Mouse (Mus musculus) midbrain, embryonic 11.5 days (tissue): Measurements from ENCODE around the gene Pprc1. TPM values are rescaled to one million over a fixed set of nuclear protein-coding genes. Genes with fewer than 3 reads are reported as not detected.

Experiments used
- ATAC-seq: fragments of 200-750 bp; cut with Nextera tagmentation; 2 replicates; pipeline ENCODE4 v1.8.0; 2017; ENCODE audit warnings: moderate TSS enrichment, moderate library complexity; ENCODE audit not compliant: low FRiP score
- DNase-seq: peaks from one replicate; pipeline ENCODE4 v3.0.0; 2015; ENCODE audit warnings: low spot score; ENCODE audit errors: missing footprints
- H3K27ac ChIP-seq: fragments of 300-500 bp; sonication (generic); 2 replicates; pipeline ENCODE4 v1.5.1; 2014; ENCODE audit warnings: low read depth, low read length
- H3K27me3 ChIP-seq: fragments of 300-500 bp; sonication (generic); 2 replicates; pipeline ENCODE4 v1.6.1; 2014; ENCODE audit warnings: mild to moderate bottlenecking, low read length, moderate library complexity, mixed read lengths; ENCODE audit not compliant: control insufficient read depth, insufficient read depth
- H3K36me3 ChIP-seq: fragments of 300-500 bp; sonication (generic); 2 replicates; pipeline ENCODE4 v1.6.1; 2014; ENCODE audit warnings: mild to moderate bottlenecking, low read length, moderate library complexity, mixed read lengths; ENCODE audit not compliant: control insufficient read depth, insufficient read depth
- H3K4me1 ChIP-seq: fragments of 300-500 bp; sonication (generic); 2 replicates; pipeline ENCODE4 v1.6.1; 2014; ENCODE audit warnings: low read length; ENCODE audit not compliant: control insufficient read depth, insufficient read depth
- H3K4me2 ChIP-seq: fragments of 300-500 bp; sonication (generic); 2 replicates; pipeline ENCODE4 v1.6.1; 2014; ENCODE audit warnings: mild to moderate bottlenecking, moderate library complexity
- H3K4me3 ChIP-seq: fragments of 300-500 bp; sonication (generic); 2 replicates; pipeline ENCODE4 v1.5.1; 2014; ENCODE audit warnings: low read depth, low read length
- H3K9ac ChIP-seq: fragments of 300-500 bp; sonication (generic); 2 replicates; pipeline ENCODE4 v1.6.1; 2014; ENCODE audit warnings: low read length
- H3K9me3 ChIP-seq: fragments of 300-500 bp; sonication (generic); 2 replicates; pipeline ENCODE4 v1.6.1; 2016; ENCODE audit warnings: low read length; ENCODE audit not compliant: control insufficient read depth
- WGBS: fragments of 180-500 bp; shearing (Covaris S2); extraction: QIAGEN DNeasy Blood & Tissue Kit; methylation state at CpG from one replicate; pipeline ENCODE4 v1.1.7; 2014; 5-methylcytosine and 5-hydroxymethylcytosine counted together
- polyA plus RNA-seq: library from polyadenylated mRNA; unstranded; fragments of >200 nt; fragmentation: Nextera tagmentation; extraction: Ambion mirVana; gene quantifications from 2 replicates; pipeline ENCODE4 v1.2.1, GENCODE M21; 2014

Pprc1 gene
- polyA plus RNA-seq, 1 experiment from 2014 or later: 48.5 TPM

GRCm38 (mm10) chr19:46068054-46068453 lies 23.4 kb downstream of the Pprc1 start:
- ATAC-seq: no peak
- H3K36me3 ChIP-seq: peaks cover 39% of the 10 kb centered on the region
- no peak for DNase-seq
- no peaks in the 10 kb centered on the region for H3K4me1 ChIP-seq
- H3K9ac ChIP-seq: no peak overlapping the region
- H3K27ac ChIP-seq: no peak overlapping the region
- H3K9me3 ChIP-seq: no peaks in the 10 kb centered on the region
- no peaks in the 10 kb centered on the region for H3K27me3 ChIP-seq
- H3K4me2 ChIP-seq: no peak overlapping the region
- no peak overlapping the region for H3K4me3 ChIP-seq
- 84% methylated on average over 10 of the region's 10 CpGs for WGBS

GRCm38 (mm10) chr19:46073285-46073684 lies 28.6 kb downstream of the Pprc1 start:
- H3K27me3 ChIP-seq: no peaks in the 10 kb centered on the region
- no peaks in the 10 kb centered on the region for H3K9me3 ChIP-seq
- 92% methylated on average over 7 of the region's 7 CpGs for WGBS
- H3K27ac ChIP-seq: no peak overlapping the region
- no peak for DNase-seq
- no peak overlapping the region for H3K4me3 ChIP-seq
- peaks cover 12% of the 10 kb centered on the region for H3K4me1 ChIP-seq
- ATAC-seq: no peak
- H3K36me3 ChIP-seq: peaks cover 15% of the 10 kb centered on the region; the same call in 1 of the 2 replicates
- no peak overlapping the region for H3K9ac ChIP-seq
- H3K4me2 ChIP-seq: no peak overlapping the region

- peaks cover 12% of the 10 kb centered on the region; the same call in 1 of the 2 replicates for H3K36me3 ChIP-seq
- no peak for DNase-seq
- peaks cover 12% of the 10 kb centered on the region for H3K4me1 ChIP-seq
- H3K27me3 ChIP-seq: no peaks in the 10 kb centered on the region
- no peak for ATAC-seq
- H3K9ac ChIP-seq: no peak overlapping the region
- WGBS: 88% methylated on average over 5 of the region's 5 CpGs
- H3K9me3 ChIP-seq: no peaks in the 10 kb centered on the region
- no peak overlapping the region for H3K27ac ChIP-seq
- no peak overlapping the region for H3K4me2 ChIP-seq
- no peak overlapping the region for H3K4me3 ChIP-seq
Measured at GRCm38 (mm10) chr19:46074266-46074665, 29.6 kb downstream of the Pprc1 start.

GRCm38 (mm10) chr19:46075616-46076607 lies 31.2 kb downstream of the Pprc1 start, which contains the start of gene Nolc1:
Gene Nolc1 (plus strand): TSS chr19:46075863.
- Histone ChIP-seq H3K27me3 (no peaks in the 10 kb centered on the region), H3K4me2 (peak within 1 kb of the TSS; percentile 91), H3K4me3 (peak within 1 kb of the TSS; percentile 86), H3K9me3 (no peaks in the 10 kb centered on the region), H3K9ac (peak within 1 kb of the TSS; percentile 85), H3K36me3 (peaks cover 16% of the 10 kb centered on the region), H3K4me1 (peaks cover 12% of the 10 kb centered on the region), H3K27ac (peak within 1 kb of the TSS; percentile 27; the same call in 1 of the 2 replicates)
- ATAC-seq (peak; percentile 95), DNase-seq (peak; percentile 100)
- WGBS: under 1% methylated on average over 65 of the region's 66 CpGs

- ATAC-seq: no peak
- H3K9ac ChIP-seq: no peak overlapping the region
- no peak for DNase-seq
- H3K27me3 ChIP-seq: no peaks in the 10 kb centered on the region
- no peak overlapping the region for H3K4me3 ChIP-seq
- peaks cover 31% of the 10 kb centered on the region for H3K36me3 ChIP-seq
- no peak overlapping the region for H3K4me2 ChIP-seq
- H3K9me3 ChIP-seq: no peaks in the 10 kb centered on the region
- no peak overlapping the region for H3K27ac ChIP-seq
- 67% methylated on average over 3 of the region's 3 CpGs for WGBS
- H3K4me1 ChIP-seq: peaks cover 12% of the 10 kb centered on the region
Measured at GRCm38 (mm10) chr19:46078535-46078934, 33.8 kb downstream of the Pprc1 start.

- H3K9me3 ChIP-seq: no peaks in the 10 kb centered on the region
- H3K4me1 ChIP-seq: no peaks in the 10 kb centered on the region
- H3K4me3 ChIP-seq: no peak overlapping the region
- 98% methylated on average over 8 of the region's 8 CpGs for WGBS
- no peak overlapping the region for H3K27ac ChIP-seq
- peaks cover 43% of the 10 kb centered on the region for H3K36me3 ChIP-seq
- ATAC-seq: no peak
- H3K9ac ChIP-seq: no peak overlapping the region
- no peak overlapping the region for H3K4me2 ChIP-seq
- no peaks in the 10 kb centered on the region for H3K27me3 ChIP-seq
- no peak for DNase-seq
Measured at GRCm38 (mm10) chr19:46085185-46085584, 40.5 kb downstream of the Pprc1 start.

- no peak for ATAC-seq
- Histone ChIP-seq H3K4me2 (no peak overlapping the region), H3K4me1 (no peaks in the 10 kb centered on the region), H3K9me3 (no peaks in the 10 kb centered on the region), H3K27me3 (no peaks in the 10 kb centered on the region), H3K36me3 (peaks cover 39% of the 10 kb centered on the region), H3K9ac (no peak overlapping the region), H3K4me3 (no peak overlapping the region), H3K27ac (no peak overlapping the region)
- DNase-seq: peak; percentile 93
- 54% methylated on average over 3 of the region's 3 CpGs for WGBS
Measured at GRCm38 (mm10) chr19:46086337-46086736, 41.7 kb downstream of the Pprc1 start.

GRCm38 (mm10) chr19:46087871-46088270 lies 43.2 kb downstream of the Pprc1 start:
- H3K4me2 ChIP-seq: no peak overlapping the region
- H3K36me3 ChIP-seq: peaks cover 25% of the 10 kb centered on the region
- no peak for DNase-seq
- no peak overlapping the region for H3K9ac ChIP-seq
- WGBS: 91% methylated on average over 7 of the region's 7 CpGs
- no peaks in the 10 kb centered on the region for H3K4me1 ChIP-seq
- no peaks in the 10 kb centered on the region for H3K9me3 ChIP-seq
- no peak for ATAC-seq
- H3K27me3 ChIP-seq: no peaks in the 10 kb centered on the region
- H3K4me3 ChIP-seq: no peak overlapping the region
- H3K27ac ChIP-seq: no peak overlapping the region

- WGBS: 90% methylated on average over 4 of the region's 4 CpGs
- no peak overlapping the region for H3K9ac ChIP-seq
- no peak overlapping the region for H3K4me2 ChIP-seq
- ATAC-seq: no peak
- no peaks in the 10 kb centered on the region for H3K9me3 ChIP-seq
- DNase-seq: no peak
- no peak overlapping the region for H3K4me3 ChIP-seq
- H3K27ac ChIP-seq: no peak overlapping the region
- no peaks in the 10 kb centered on the region for H3K36me3 ChIP-seq
- H3K4me1 ChIP-seq: no peaks in the 10 kb centered on the region
- H3K27me3 ChIP-seq: no peaks in the 10 kb centered on the region
Measured at GRCm38 (mm10) chr19:46091641-46092040, 47.0 kb downstream of the Pprc1 start.
